Mouse (Mus musculus): ENCODE measurements around the gene Adam17. TPM values are rescaled to one million over a fixed set of nuclear protein-coding genes. Genes with fewer than 3 reads are reported as not detected.

Gene Adam17
- polyA plus RNA-seq, 1 experiment from 2014 or later: 40.4 TPM

- H3K9ac ChIP-seq (replicated peaks; ENCODE audit: low read depth, low read length): no peak overlapping the region
- H3K27ac ChIP-seq (ENCODE audit: low read length): no peak overlapping the region
- no peak for ATAC-seq (ENCODE audit: insufficient number of reproducible peaks, insufficient read depth, low FRiP score, low read depth)
- no peaks in the 10 kb centered on the region for H3K36me3 ChIP-seq (ENCODE audit: control insufficient read depth, insufficient read depth, low read length)
- H3K4me3 ChIP-seq (ENCODE audit: low read depth, low read length): no peak overlapping the region
- H3K9me3 ChIP-seq (ENCODE audit: control insufficient read depth, low read depth, low read length): no peaks in the 10 kb centered on the region
- H3K4me2 ChIP-seq (replicated peaks; ENCODE audit: low read depth, low read length): no peak overlapping the region
- 94% methylated on average over 9 of the region's 9 CpGs for WGBS
- H3K4me1 ChIP-seq (ENCODE audit: control insufficient read depth, insufficient read depth, low read length): peaks cover 5% of the 10 kb centered on the region; the same call in 1 of the 2 replicates
- H3K27me3 ChIP-seq (ENCODE audit: control insufficient read depth, insufficient read depth, low read length): no peaks in the 10 kb centered on the region
Observed at GRCm38 (mm10) chr12:21368376-21369086, 4.9 kb downstream of the Adam17 start.

GRCm38 (mm10) chr12:21364624-21365435 is 8.6 kb downstream of the Adam17 start:
- Histone ChIP-seq H3K4me3 (ENCODE audit: low read depth, low read length) (no peak overlapping the region), H3K9ac (replicated peaks; ENCODE audit: low read depth, low read length) (no peak overlapping the region), H3K4me2 (replicated peaks; ENCODE audit: low read depth, low read length) (no peak overlapping the region), H3K36me3 (ENCODE audit: control insufficient read depth, insufficient read depth, low read length) (no peaks in the 10 kb centered on the region; the same call in 1 of the 2 replicates), H3K4me1 (ENCODE audit: control insufficient read depth, insufficient read depth, low read length) (no peaks in the 10 kb centered on the region), H3K9me3 (ENCODE audit: control insufficient read depth, low read depth, low read length) (no peaks in the 10 kb centered on the region), H3K27me3 (ENCODE audit: control insufficient read depth, insufficient read depth, low read length) (no peaks in the 10 kb centered on the region), H3K27ac (ENCODE audit: low read length) (no peak overlapping the region)
- 79% methylated on average over 10 of the region's 10 CpGs for WGBS
- no peak for ATAC-seq (ENCODE audit: insufficient number of reproducible peaks, insufficient read depth, low FRiP score, low read depth)

DNA sequence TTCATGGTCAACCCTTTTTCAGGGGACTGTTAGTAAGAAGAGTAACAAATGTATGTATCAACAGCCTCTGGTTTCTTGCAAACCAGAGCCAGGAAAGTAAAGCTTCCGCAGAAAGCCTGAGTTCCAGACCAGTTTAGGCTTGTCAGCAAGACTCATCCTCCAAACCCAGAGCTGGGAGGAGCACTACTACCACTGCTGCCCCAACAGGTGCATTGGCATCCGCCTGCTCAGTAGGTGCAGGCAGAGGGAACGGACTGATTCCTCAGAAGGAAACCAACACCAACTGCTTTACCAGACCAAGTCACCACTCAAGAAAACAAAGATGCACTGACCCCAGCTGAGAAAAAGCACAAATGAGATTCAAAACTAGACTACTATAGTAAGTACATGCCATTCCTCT is 10.2 kb downstream of the Adam17 start:
- H3K27ac ChIP-seq (ENCODE audit: low read length): no peak overlapping the region
- no peak overlapping the region for H3K4me2 ChIP-seq (replicated peaks; ENCODE audit: low read depth, low read length)

DNA sequence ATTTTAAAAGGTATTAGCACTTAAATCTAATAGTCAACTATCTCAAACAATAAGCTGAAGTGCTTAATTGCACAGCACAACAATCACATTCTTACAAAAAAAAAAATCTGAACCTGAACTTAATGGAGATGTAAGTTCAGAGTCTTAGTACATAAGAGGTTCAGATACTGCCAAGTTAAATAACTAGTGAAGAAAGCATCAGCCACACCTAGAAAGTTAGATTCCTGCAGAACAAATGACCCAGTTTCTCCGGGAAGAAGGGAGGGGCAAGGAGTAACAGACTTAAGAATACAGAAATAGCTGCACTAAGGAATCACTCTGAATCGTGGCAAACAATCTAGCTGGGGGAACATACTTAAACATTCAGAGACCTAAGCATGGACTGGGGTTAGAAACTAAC is 10.7 kb downstream of the Adam17 start:
- no peak for ATAC-seq (ENCODE audit: insufficient number of reproducible peaks, insufficient read depth, low FRiP score, low read depth)
- H3K36me3 ChIP-seq (ENCODE audit: control insufficient read depth, insufficient read depth, low read length): no peaks in the 10 kb centered on the region; the same call in 1 of the 2 replicates
- H3K4me1 ChIP-seq (ENCODE audit: control insufficient read depth, insufficient read depth, low read length): no peaks in the 10 kb centered on the region
- no peak overlapping the region for H3K4me2 ChIP-seq (replicated peaks; ENCODE audit: low read depth, low read length)
- WGBS: 69% methylated on average over 2 of the region's 2 CpGs
- no peak overlapping the region for H3K27ac ChIP-seq (ENCODE audit: low read length)
- H3K9ac ChIP-seq (replicated peaks; ENCODE audit: low read depth, low read length): no peak overlapping the region
- H3K9me3 ChIP-seq (ENCODE audit: control insufficient read depth, low read depth, low read length): no peaks in the 10 kb centered on the region
- no peaks in the 10 kb centered on the region for H3K27me3 ChIP-seq (ENCODE audit: control insufficient read depth, insufficient read depth, low read length)
- H3K4me3 ChIP-seq (ENCODE audit: low read depth, low read length): no peak overlapping the region

More for the DNA sequence above, 10.2 kb downstream of the Adam17 start:
- no peak overlapping the region for H3K9ac ChIP-seq (replicated peaks; ENCODE audit: low read depth, low read length)
- H3K4me3 ChIP-seq (ENCODE audit: low read depth, low read length): no peak overlapping the region
- ATAC-seq (ENCODE audit: insufficient number of reproducible peaks, insufficient read depth, low FRiP score, low read depth): no peak
- no peaks in the 10 kb centered on the region for H3K9me3 ChIP-seq (ENCODE audit: control insufficient read depth, low read depth, low read length)
- no peaks in the 10 kb centered on the region for H3K27me3 ChIP-seq (ENCODE audit: control insufficient read depth, insufficient read depth, low read length)
- no peaks in the 10 kb centered on the region for H3K4me1 ChIP-seq (ENCODE audit: control insufficient read depth, insufficient read depth, low read length)
- H3K36me3 ChIP-seq (ENCODE audit: control insufficient read depth, insufficient read depth, low read length): no peaks in the 10 kb centered on the region; the same call in 1 of the 2 replicates
- WGBS: 92% methylated on average over 3 of the region's 3 CpGs

GRCm38 (mm10) chr12:21353681-21354080 is 19.8 kb downstream of the Adam17 start:
- Histone ChIP-seq H3K9me3 (ENCODE audit: control insufficient read depth, low read depth, low read length) (0 out of 2 replicates have a peak, but pooled peaks cover 4% of the 10 kb centered on the region), H3K27ac (ENCODE audit: low read length) (no peak overlapping the region), H3K27me3 (ENCODE audit: control insufficient read depth, insufficient read depth, low read length) (no peaks in the 10 kb centered on the region), H3K36me3 (ENCODE audit: control insufficient read depth, insufficient read depth, low read length) (peaks cover 33% of the 10 kb centered on the region), H3K9ac (replicated peaks; ENCODE audit: low read depth, low read length) (no peak overlapping the region), H3K4me3 (ENCODE audit: low read depth, low read length) (no peak overlapping the region), H3K4me2 (replicated peaks; ENCODE audit: low read depth, low read length) (no peak overlapping the region), H3K4me1 (ENCODE audit: control insufficient read depth, insufficient read depth, low read length) (no peaks in the 10 kb centered on the region)
- ATAC-seq (ENCODE audit: insufficient number of reproducible peaks, insufficient read depth, low FRiP score, low read depth): no peak
- 91% methylated on average over 8 of the region's 8 CpGs for WGBS

- Histone ChIP-seq H3K4me2 (replicated peaks; ENCODE audit: low read depth, low read length) (no peak overlapping the region), H3K4me1 (ENCODE audit: control insufficient read depth, insufficient read depth, low read length) (no peaks in the 10 kb centered on the region), H3K4me3 (ENCODE audit: low read depth, low read length) (no peak overlapping the region), H3K36me3 (ENCODE audit: control insufficient read depth, insufficient read depth, low read length) (peaks cover 37% of the 10 kb centered on the region), H3K9me3 (ENCODE audit: control insufficient read depth, low read depth, low read length) (0 out of 2 replicates have a peak, but pooled peaks cover 4% of the 10 kb centered on the region), H3K27me3 (ENCODE audit: control insufficient read depth, insufficient read depth, low read length) (no peaks in the 10 kb centered on the region), H3K9ac (replicated peaks; ENCODE audit: low read depth, low read length) (no peak overlapping the region), H3K27ac (ENCODE audit: low read length) (no peak overlapping the region)
- no peak for ATAC-seq (ENCODE audit: insufficient number of reproducible peaks, insufficient read depth, low FRiP score, low read depth)
- 81% methylated on average over 7 of the region's 7 CpGs for WGBS
Observed at GRCm38 (mm10) chr12:21350113-21350876, 23.1 kb downstream of the Adam17 start.

DNA sequence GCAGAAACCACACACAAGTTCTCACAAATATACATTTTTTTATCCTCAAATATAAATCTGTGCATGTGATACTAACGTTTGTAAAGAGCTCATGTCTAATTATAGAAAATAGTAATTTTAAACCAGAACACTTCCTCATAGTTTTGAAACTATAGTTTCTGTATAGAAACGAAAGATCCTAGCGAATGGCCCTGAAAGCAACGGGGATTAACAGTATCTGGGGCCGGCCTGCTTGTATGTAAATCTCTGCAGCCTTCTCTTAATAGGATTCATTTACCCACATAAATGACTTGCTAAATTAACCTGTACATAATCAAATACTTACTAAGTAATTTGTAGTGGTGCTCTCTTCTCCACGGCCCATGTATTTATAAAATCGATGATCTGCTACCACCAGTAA is 26.5 kb downstream of the Adam17 start:
- Histone ChIP-seq H3K27ac (ENCODE audit: low read length) (no peak overlapping the region), H3K27me3 (ENCODE audit: control insufficient read depth, insufficient read depth, low read length) (no peaks in the 10 kb centered on the region), H3K4me2 (replicated peaks; ENCODE audit: low read depth, low read length) (no peak overlapping the region), H3K9me3 (ENCODE audit: control insufficient read depth, low read depth, low read length) (0 out of 2 replicates have a peak, but pooled peaks cover 3% of the 10 kb centered on the region), H3K4me1 (ENCODE audit: control insufficient read depth, insufficient read depth, low read length) (no peaks in the 10 kb centered on the region), H3K36me3 (ENCODE audit: control insufficient read depth, insufficient read depth, low read length) (peaks cover 33% of the 10 kb centered on the region), H3K9ac (replicated peaks; ENCODE audit: low read depth, low read length) (no peak overlapping the region), H3K4me3 (ENCODE audit: low read depth, low read length) (no peak overlapping the region)
- no peak for ATAC-seq (ENCODE audit: insufficient number of reproducible peaks, insufficient read depth, low FRiP score, low read depth)
- WGBS: 93% methylated on average over 7 of the region's 7 CpGs

- Histone ChIP-seq H3K27me3 (ENCODE audit: control insufficient read depth, insufficient read depth, low read length) (no peaks in the 10 kb centered on the region), H3K4me3 (ENCODE audit: low read depth, low read length) (no peak overlapping the region), H3K4me2 (replicated peaks; ENCODE audit: low read depth, low read length) (no peak overlapping the region), H3K9ac (replicated peaks; ENCODE audit: low read depth, low read length) (no peak overlapping the region), H3K27ac (ENCODE audit: low read length) (no peak overlapping the region), H3K9me3 (ENCODE audit: control insufficient read depth, low read depth, low read length) (no peaks in the 10 kb centered on the region), H3K4me1 (ENCODE audit: control insufficient read depth, insufficient read depth, low read length) (no peaks in the 10 kb centered on the region), H3K36me3 (ENCODE audit: control insufficient read depth, insufficient read depth, low read length) (peaks cover 30% of the 10 kb centered on the region)
- ATAC-seq (ENCODE audit: insufficient number of reproducible peaks, insufficient read depth, low FRiP score, low read depth): no peak
- WGBS: 92% methylated on average over 5 of the region's 5 CpGs
Observed at GRCm38 (mm10) chr12:21340674-21341073, 32.8 kb downstream of the Adam17 start.

Data from stomach, embryonic 14.5 days (tissue).